Mouse (Mus musculus): ENCODE measurements around the gene Hbq1a.

DNA sequence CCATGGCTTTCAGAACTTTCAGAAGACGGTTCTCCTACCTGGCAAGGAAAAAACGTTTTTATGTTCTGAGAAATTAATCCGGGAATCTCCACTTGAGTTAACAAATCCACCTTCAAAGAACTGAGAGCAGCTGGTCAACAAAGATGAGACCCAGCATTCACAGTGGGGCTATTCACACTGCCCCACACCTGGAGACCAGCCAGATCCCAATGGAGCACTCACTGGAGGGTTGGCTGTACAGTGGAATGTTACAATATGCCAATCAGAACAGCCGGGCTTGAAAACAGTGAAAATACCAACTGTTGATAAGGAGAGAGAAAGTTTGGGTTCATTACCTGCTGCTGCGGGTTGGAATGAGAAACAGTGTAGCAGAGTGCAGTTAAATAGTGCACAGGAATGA lies 32.0 kb downstream of the Hbq1a start:
- no peak for TF ChIP-seq CTCF (IDR thresholded peaks at IDR 0.05; ENCODE audit: borderline replicate concordance, insufficient read depth, low read length)
- TF ChIP-seq POLR2A (IDR thresholded peaks at IDR 0.05; ENCODE audit: low read depth, low read length), result no peak
